Mouse (Mus musculus) neural tube, embryonic 13.5 days (tissue): Measurements from ENCODE around the gene Bicdl1. TPM values are rescaled to one million over a fixed set of nuclear protein-coding genes. Genes with fewer than 3 reads are reported as not detected.

Experiments used
- ATAC-seq: fragments of 200-750 bp; cut with Nextera tagmentation; 2 replicates; pipeline ENCODE4 v1.8.0; 2017; ENCODE audit warnings: low read depth, mild to moderate bottlenecking, moderate TSS enrichment, moderate library complexity
- H3K27ac ChIP-seq: fragments of 300-500 bp; sonication (generic); replicated peaks from 2 replicates; pipeline ENCODE4 v1.5.1; 2015; ENCODE audit warnings: moderate library complexity, mild to moderate bottlenecking, inconsistent platforms
- H3K27me3 ChIP-seq: fragments of 300-500 bp; sonication (generic); 2 replicates; pipeline ENCODE4 v1.6.1; 2015; ENCODE audit warnings: mild to moderate bottlenecking, inconsistent platforms
- H3K36me3 ChIP-seq: fragments of 300-500 bp; sonication (generic); 2 replicates; pipeline ENCODE4 v1.6.1; 2015; ENCODE audit warnings: mild to moderate bottlenecking, inconsistent platforms
- H3K4me1 ChIP-seq: fragments of 300-500 bp; sonication (generic); replicated peaks from 2 replicates; pipeline ENCODE4 v1.6.1; 2015; ENCODE audit warnings: inconsistent platforms
- H3K4me2 ChIP-seq: fragments of 300-500 bp; sonication (generic); 2 replicates; pipeline ENCODE4 v1.6.1; 2015; ENCODE audit warnings: inconsistent platforms, mild to moderate bottlenecking, moderate library complexity
- H3K4me3 ChIP-seq: fragments of 300-500 bp; sonication (generic); 2 replicates; pipeline ENCODE4 v1.5.1; 2015; ENCODE audit warnings: mild to moderate bottlenecking, inconsistent platforms
- H3K9ac ChIP-seq: fragments of 300-500 bp; sonication (generic); 2 replicates; pipeline ENCODE4 v1.6.1; 2015; ENCODE audit warnings: moderate library complexity, mild to moderate bottlenecking, inconsistent platforms
- H3K9me3 ChIP-seq: fragments of 300-500 bp; sonication (generic); 2 replicates; pipeline ENCODE4 v1.6.1; 2016; ENCODE audit warnings: inconsistent platforms
- WGBS: fragments of 180-500 bp; shearing (Covaris S2); methylation state at CpG from one replicate; pipeline ENCODE4 v1.1.7; 2015; 5-methylcytosine and 5-hydroxymethylcytosine counted together
- polyA plus RNA-seq: library from polyadenylated mRNA; unstranded; fragments of >200 nt; fragmentation: Nextera tagmentation; extraction: Ambion mirVana; gene quantifications from 2 replicates; pipeline ENCODE4 v1.2.1, GENCODE M21; 2015

Bicdl1 gene
- polyA plus RNA-seq, 1 experiment from 2014 or later = 23.0 TPM

DNA sequence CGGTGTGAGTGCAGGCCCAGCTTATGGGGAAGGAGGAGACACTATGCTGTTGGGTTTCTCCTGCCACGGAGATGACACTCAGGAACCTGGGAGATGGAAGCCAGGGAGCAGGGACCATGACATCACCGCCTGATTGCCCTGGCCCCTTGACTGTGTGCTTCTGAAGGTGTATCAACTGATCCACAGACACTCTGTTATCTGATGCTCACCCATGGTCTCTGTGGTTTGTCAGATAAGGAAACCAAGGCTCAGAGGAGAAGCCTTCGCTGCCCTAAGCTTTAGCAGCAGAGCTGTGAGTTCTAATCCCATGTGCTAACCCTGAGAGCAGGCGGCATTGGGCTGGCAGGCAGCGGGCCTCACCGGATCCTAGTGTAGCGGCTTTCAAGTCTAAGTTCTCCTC, 97.4 kb downstream of the Bicdl1 start:
- no peak overlapping the region for H3K4me3 ChIP-seq
- no peaks in the 10 kb centered on the region for H3K9me3 ChIP-seq
- no peak for ATAC-seq
- H3K27me3 ChIP-seq = no peaks in the 10 kb centered on the region
- peaks cover 54% of the 10 kb centered on the region for H3K4me1 ChIP-seq
- no peak overlapping the region for H3K27ac ChIP-seq
- peaks cover 20% of the 10 kb centered on the region for H3K36me3 ChIP-seq
- H3K9ac ChIP-seq = no peak overlapping the region
- H3K4me2 ChIP-seq = no peak overlapping the region
- 89% methylated on average over 8 of the region's 8 CpGs for WGBS

DNA sequence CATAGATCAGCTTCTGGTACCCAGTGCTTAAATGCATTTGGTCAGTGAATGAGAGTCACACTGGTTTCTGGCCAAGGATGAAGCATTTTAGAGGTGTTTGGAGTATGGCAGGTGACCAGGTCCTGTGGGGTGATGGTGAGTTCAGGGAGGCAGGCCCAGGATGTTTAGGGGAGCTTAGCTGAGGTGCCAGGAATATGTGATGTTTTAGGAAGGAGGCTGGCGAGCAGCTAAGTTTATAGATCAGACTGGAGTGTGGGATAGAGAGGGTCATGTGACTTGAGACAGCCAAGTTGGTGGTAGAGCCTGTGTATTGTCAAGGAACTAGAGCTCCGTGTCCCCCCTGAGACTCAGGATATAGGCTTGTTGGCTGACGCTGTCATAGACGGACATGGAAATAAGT, 98.4 kb downstream of the Bicdl1 start:
- H3K27me3 ChIP-seq = no peaks in the 10 kb centered on the region
- WGBS = 44% methylated on average over 4 of the region's 4 CpGs
- H3K36me3 ChIP-seq = peaks cover 10% of the 10 kb centered on the region
- peak overlapping the region; percentile 91 for H3K4me3 ChIP-seq
- no peak for ATAC-seq
- peak overlapping the region; percentile 88 for H3K4me2 ChIP-seq
- no peaks in the 10 kb centered on the region for H3K9me3 ChIP-seq
- peak overlapping the region; percentile 95 for H3K9ac ChIP-seq
- H3K4me1 ChIP-seq = peaks cover 54% of the 10 kb centered on the region
- H3K27ac ChIP-seq = no peak overlapping the region

DNA sequence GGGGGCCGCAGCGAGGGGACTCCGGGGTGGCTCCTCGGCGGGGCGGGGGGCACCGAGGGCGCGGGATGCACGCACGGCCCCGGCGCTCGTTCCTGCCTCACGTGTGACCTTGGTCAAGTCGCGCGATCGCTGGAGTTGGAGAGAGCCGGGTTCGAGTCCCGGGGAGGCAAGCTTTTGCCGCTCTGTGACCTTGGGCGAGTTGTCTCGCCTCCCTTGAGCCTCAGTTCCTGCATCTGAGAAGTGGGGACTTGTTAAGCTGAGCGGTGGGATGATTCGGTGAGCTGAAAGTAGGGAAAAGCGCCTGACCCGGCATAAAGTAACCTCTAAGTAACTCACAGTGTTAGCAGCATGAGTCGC, 99.1 kb downstream of the Bicdl1 start:
- WGBS = 2% methylated on average over 30 of the region's 30 CpGs
- peak; percentile 1; the same call in 1 of the 2 replicates for ATAC-seq
- Histone ChIP-seq H3K4me1 (peaks cover 54% of the 10 kb centered on the region), H3K9me3 (no peaks in the 10 kb centered on the region), H3K36me3 (0 out of 2 replicates have a peak, but pooled peaks cover 5% of the 10 kb centered on the region), H3K27me3 (no peaks in the 10 kb centered on the region), H3K27ac (peak overlapping the region; percentile 93), H3K4me3 (peak overlapping the region; percentile 91), H3K4me2 (peak overlapping the region; percentile 88), H3K9ac (peak overlapping the region; percentile 95)

DNA sequence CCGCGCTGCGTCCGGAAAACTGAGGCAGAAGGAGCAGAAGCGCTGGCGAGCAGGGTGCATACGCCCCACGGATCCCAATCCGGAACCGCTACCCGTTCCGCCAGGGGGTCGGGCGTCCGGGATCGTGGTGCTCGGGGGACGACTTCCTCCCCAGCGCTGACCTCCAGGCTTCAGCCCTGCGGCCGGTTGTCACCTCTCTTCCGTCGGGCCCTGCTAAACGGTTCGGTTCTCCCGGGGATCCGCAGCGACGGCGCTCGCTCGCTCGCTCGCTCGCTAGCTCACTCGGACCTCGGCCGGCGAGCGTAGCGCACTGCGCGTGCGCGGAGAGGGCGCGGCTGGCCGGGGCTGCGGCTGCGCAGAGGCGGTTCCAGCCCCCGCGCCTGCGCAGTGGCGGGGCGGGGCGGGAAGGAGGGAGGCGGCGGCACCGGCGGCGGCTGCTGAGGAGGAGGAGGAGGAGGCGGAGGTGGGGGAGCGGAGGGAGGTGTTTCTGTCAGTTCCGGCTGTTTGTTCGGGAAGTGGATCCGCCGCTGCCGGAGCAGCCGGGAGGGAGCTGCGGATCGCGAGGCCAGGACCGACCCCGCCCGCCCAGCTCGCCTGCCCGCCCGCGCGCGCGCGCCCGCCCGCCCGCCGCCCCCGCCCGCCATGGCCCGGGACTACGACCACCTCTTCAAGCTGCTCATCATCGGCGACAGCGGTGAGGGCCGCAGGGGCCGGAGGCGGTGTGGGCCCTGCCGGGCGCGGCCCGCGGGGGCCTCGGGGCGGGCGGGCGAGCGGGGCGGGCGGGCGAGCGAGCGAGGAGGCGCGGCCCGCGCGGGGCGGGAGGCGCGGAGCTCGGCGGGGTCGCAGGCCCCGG, 99.7 kb downstream of the Bicdl1 start, which contains the start of gene Rab35:
TSS of gene Rab35 (plus strand) at position 404 of the 853 bp plus-strand sequence.
- Histone ChIP-seq H3K4me1 (peaks cover 51% of the 10 kb centered on the region), H3K9ac (peak within 1 kb of the TSS; percentile 95), H3K27me3 (no peaks in the 10 kb centered on the region), H3K9me3 (no peaks in the 10 kb centered on the region), H3K27ac (peak within 1 kb of the TSS; percentile 93), H3K4me3 (peak within 1 kb of the TSS; percentile 91), H3K36me3 (0 out of 2 replicates have a peak, but pooled peaks cover 5% of the 10 kb centered on the region), H3K4me2 (peak within 1 kb of the TSS; percentile 88)
- ATAC-seq = peak; percentile 87
- WGBS = under 1% methylated on average over 68 of the region's 125 CpGs

DNA sequence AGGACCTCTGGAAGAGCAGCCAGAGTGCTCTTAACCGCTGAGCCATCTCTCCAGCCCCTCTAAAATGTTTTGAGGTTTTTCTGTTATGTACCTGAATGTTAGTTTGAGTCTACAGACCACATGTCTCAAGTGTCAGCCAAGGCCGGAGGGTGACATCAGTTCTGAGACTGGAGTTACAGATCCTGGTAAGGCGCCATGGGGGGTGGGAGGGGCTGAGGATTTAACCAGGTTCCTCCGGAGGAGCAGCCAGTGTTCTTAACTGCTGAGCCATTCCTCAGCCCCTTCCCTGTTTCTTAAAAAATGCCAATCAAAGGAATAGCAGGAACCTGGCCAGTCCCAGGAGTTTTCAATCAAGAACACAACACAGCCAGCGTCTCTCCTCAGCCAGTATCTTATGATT, 101.1 kb downstream of the Bicdl1 start:
- Histone ChIP-seq H3K27ac (no peak overlapping the region), H3K36me3 (0 out of 2 replicates have a peak, but pooled peaks cover 5% of the 10 kb centered on the region), H3K4me1 (peaks cover 39% of the 10 kb centered on the region), H3K4me2 (peak overlapping the region; percentile 84; the same call in 1 of the 2 replicates), H3K27me3 (no peaks in the 10 kb centered on the region), H3K4me3 (0 out of 2 replicates have a peak overlapping the region, but pooled peaks have one; percentile 91), H3K9me3 (no peaks in the 10 kb centered on the region), H3K9ac (peak overlapping the region; percentile 95; the same call in 1 of the 2 replicates)
- ATAC-seq = no peak
- WGBS = 62% methylated on average over 5 of the region's 5 CpGs

DNA sequence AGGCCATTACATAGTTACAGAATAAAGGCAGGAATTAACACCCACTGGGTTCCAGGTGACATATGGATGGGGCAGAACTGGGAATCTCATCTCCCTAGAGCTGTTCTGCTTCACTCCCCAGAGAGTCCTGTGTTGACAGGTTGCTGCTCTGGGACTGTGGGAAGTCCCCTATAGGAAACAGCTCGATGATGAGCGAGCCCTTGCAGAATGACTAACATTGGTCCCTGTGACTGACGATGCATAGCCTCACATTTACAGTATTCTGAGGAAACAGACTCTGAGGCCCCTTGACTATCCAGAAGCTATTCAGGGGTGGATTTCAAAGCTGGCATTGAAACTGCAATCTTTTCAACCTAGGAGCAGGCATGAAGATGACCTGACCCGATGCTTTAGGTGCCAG, 101.7 kb downstream of the Bicdl1 start:
- H3K4me3 ChIP-seq = no peak overlapping the region
- no peak overlapping the region for H3K27ac ChIP-seq
- WGBS = 94% methylated on average over 4 of the region's 4 CpGs
- 0 out of 2 replicates have a peak, but pooled peaks cover 5% of the 10 kb centered on the region for H3K36me3 ChIP-seq
- no peak overlapping the region for H3K4me2 ChIP-seq
- H3K9me3 ChIP-seq = no peaks in the 10 kb centered on the region
- no peak overlapping the region for H3K9ac ChIP-seq
- no peaks in the 10 kb centered on the region for H3K27me3 ChIP-seq
- H3K4me1 ChIP-seq = peaks cover 33% of the 10 kb centered on the region
- no peak for ATAC-seq

DNA sequence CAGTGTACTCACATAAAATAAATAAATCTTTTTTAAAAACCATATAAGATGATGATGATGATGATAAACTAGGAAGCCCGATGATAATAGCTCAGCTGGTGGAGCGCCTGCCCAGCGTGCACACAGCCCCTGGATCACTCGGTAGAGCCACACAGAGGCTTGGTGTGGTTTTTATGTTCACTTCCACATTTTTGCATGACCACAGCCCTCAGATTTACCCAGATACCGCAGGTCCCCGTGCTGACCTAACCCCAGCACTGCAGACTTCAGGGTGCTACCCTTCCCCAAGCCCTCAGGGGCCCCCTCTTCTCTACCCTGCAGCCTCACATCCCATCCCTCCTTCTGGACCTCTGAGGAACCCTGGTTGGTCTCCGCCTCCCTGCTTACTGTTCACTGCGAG, 103.3 kb downstream of the Bicdl1 start:
- H3K9me3 ChIP-seq = no peaks in the 10 kb centered on the region
- no peak for ATAC-seq
- no peak overlapping the region for H3K4me3 ChIP-seq
- H3K36me3 ChIP-seq = peaks cover 5% of the 10 kb centered on the region
- no peak overlapping the region for H3K4me2 ChIP-seq
- no peak overlapping the region for H3K9ac ChIP-seq
- WGBS = 72% methylated on average over 8 of the region's 8 CpGs
- peaks cover 17% of the 10 kb centered on the region for H3K4me1 ChIP-seq
- no peaks in the 10 kb centered on the region for H3K27me3 ChIP-seq
- no peak overlapping the region for H3K27ac ChIP-seq

DNA sequence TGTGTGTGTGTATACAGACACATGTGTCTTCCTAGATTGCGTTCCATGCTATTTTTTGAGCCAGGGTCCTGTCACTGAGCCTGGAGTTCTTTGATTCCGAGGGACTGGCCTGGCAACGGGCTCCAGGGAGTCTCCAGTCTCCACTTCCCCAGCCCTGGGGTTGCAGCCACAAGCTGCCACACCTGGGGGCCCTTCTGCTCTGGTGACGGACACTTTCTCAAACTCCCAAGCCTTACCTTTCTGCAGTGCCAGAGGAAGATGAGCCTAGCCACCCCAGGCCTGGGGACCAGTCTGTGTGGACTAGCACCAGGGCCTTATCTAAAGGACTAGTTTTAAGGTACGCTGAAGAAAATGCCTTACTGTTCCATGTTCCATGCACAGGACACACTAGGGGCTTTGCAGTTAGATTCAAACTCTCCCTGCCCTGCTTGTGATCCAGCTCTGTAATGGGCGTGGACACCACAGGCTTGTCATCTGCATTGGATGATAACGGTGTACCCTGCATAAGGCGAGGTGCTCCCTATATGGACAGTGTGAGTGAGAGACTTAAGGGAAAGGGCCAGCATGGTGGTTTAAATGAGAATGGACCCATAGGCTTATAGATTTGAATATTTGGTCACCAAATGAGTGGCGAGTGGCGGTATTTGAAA, 105.1 kb downstream of the Bicdl1 start:
- H3K36me3 ChIP-seq = peaks cover 15% of the 10 kb centered on the region
- 90% methylated on average over 10 of the region's 10 CpGs for WGBS
- H3K27me3 ChIP-seq = no peaks in the 10 kb centered on the region
- no peak overlapping the region for H3K9ac ChIP-seq
- H3K27ac ChIP-seq = no peak overlapping the region
- ATAC-seq = no peak
- no peaks in the 10 kb centered on the region for H3K9me3 ChIP-seq
- no peak overlapping the region for H3K4me3 ChIP-seq
- H3K4me2 ChIP-seq = no peak overlapping the region
- peaks cover 9% of the 10 kb centered on the region for H3K4me1 ChIP-seq

DNA sequence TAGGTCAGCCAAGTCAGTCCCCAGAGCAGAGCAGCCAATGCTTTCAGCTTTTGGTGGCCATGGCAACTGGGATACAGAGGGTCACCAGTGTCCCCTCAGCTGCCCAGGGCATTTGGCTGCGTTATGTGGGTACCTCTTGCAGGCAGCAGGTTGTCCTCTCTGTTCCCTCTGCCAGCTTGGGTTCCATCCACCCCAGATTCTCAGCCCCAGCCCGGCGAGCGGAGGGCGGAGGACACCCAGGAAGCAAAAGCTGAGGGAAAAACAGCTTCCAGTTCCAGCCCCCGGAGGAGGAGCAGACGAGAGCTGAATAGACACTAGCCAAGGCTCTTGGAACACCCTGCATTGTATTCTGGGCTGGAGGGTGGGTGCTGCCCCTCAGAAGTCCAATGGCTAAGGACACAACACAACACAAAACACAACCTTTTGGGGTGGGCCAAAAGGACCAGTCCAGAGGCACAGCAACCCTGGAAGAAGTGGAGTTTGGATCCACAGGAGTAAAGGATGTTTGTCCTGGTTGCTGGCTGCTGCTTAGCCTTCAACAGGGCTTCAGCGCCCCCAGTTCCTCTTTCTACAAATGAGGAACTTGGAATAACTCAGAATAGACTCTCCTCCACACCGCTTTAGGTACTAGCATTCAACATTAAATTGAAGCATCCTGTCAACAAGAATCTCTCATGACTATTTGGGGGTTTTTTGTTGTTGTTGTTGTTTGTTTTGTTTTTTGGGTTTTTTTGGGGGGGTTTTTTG, 107.6 kb downstream of the Bicdl1 start:
- H3K9ac ChIP-seq = no peak overlapping the region
- ATAC-seq = no peak
- no peak overlapping the region for H3K4me3 ChIP-seq
- H3K4me1 ChIP-seq = no peaks in the 10 kb centered on the region
- H3K27me3 ChIP-seq = no peaks in the 10 kb centered on the region
- H3K9me3 ChIP-seq = no peaks in the 10 kb centered on the region
- WGBS = 77% methylated on average over 9 of the region's 9 CpGs
- no peak overlapping the region for H3K27ac ChIP-seq
- H3K4me2 ChIP-seq = no peak overlapping the region
- peaks cover 40% of the 10 kb centered on the region for H3K36me3 ChIP-seq

DNA sequence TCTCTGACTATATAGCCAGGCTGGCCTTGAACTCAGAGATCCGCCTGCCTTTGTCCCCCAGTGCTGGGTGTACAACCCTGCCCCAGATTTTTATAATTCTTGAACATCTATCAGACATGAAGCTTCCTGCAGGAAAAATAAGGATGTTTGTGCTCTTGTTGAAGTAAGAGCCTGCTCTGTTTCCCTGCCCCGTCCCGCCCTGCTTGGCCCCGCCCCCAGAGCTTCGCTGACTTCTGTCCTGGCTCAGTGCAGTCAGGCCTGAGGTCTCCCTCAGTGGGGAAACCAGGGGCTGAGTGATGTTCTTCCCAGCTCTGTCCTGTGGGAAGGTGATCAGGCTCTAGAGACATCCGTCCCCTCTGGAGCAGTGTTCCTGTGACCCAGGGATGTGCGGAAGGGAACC, 108.7 kb downstream of the Bicdl1 start:
- 89% methylated on average over 7 of the region's 7 CpGs for WGBS
- no peak overlapping the region for H3K4me3 ChIP-seq
- no peaks in the 10 kb centered on the region for H3K9me3 ChIP-seq
- no peak overlapping the region for H3K4me2 ChIP-seq
- H3K27ac ChIP-seq = no peak overlapping the region
- no peak overlapping the region for H3K9ac ChIP-seq
- peaks cover 52% of the 10 kb centered on the region for H3K36me3 ChIP-seq
- no peak for ATAC-seq
- H3K4me1 ChIP-seq = no peaks in the 10 kb centered on the region
- no peaks in the 10 kb centered on the region for H3K27me3 ChIP-seq

DNA sequence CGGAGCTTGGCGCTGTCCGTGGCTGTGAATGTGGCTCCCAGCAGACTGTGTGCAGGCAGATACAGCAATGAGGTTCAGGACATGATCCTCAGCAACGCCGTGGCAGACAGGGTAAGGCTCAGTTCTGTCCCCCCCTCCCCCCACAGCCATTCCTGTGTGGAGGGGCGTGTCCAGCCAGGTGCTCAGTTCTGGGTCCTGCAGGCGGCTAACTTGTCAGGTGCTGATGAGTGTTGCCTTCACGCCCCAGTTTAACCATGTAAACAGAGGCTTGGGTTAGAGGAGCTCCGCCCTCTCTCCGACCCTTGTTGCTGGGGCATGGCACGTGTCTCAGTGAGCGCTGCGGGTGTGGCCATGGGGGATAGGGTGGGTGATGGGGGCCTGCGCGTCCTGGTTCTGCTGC, 111.7 kb downstream of the Bicdl1 start:
- Histone ChIP-seq H3K4me3 (no peak overlapping the region), H3K27me3 (no peaks in the 10 kb centered on the region), H3K4me1 (no peaks in the 10 kb centered on the region), H3K9me3 (no peaks in the 10 kb centered on the region), H3K4me2 (no peak overlapping the region), H3K36me3 (peaks cover 82% of the 10 kb centered on the region), H3K27ac (no peak overlapping the region), H3K9ac (no peak overlapping the region)
- ATAC-seq = no peak
- 96% methylated on average over 15 of the region's 15 CpGs for WGBS

DNA sequence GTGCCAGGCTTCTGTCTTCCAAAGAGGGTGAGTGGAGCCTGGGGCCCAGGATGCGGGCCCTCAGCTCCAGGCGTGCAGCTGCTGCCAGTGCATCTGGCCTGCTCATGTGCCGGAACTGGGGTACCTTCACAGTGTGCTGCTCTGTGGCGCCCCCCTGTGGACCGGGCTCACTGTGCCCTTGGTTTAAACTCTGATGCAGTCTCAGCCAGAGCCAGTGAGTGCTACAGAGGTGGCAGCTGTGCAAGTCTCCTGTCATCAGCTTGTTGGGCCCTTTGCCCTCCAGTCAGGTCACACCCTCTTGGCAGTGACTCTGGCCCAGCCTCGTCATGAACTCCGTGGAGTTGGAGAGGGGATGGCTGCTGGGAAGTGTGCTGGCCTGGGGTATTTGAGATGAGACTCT, 116.5 kb downstream of the Bicdl1 start:
- 88% methylated on average over 7 of the region's 7 CpGs for WGBS
- Histone ChIP-seq H3K9me3 (no peaks in the 10 kb centered on the region), H3K36me3 (peaks cover 100% of the 10 kb centered on the region), H3K4me1 (no peaks in the 10 kb centered on the region), H3K27ac (no peak overlapping the region), H3K9ac (no peak overlapping the region), H3K4me2 (no peak overlapping the region), H3K27me3 (no peaks in the 10 kb centered on the region), H3K4me3 (no peak overlapping the region)
- no peak for ATAC-seq
